Mouse (Mus musculus) heart, adult 18-20 months (tissue): ENCODE results near the gene Robo1. TPM values are rescaled to one million over a fixed set of nuclear protein-coding genes. Genes with fewer than 3 reads are reported as not detected.

Experiments used
- DNase-seq, 2 experiments: peaks; one replicate each; pipeline ENCODE4 v3.0.0; 2021 to 2022; ENCODE audit warnings: mixed read lengths in 1 of 2
- total RNA-seq, 2 experiments: library from RNA; stranded (reverse); gene quantifications; 2 replicates each; pipeline ENCODE4 v1.2.3; 2021

Robo1 gene
- total RNA-seq, 2 experiments from 2014 or later, result 0.79 to 1.6 TPM

GRCm38 (mm10) chr16:72678947-72679558, 370.9 kb downstream of the Robo1 start:
- no peak for DNase-seq

GRCm38 (mm10) chr16:72685604-72686479, 377.7 kb downstream of the Robo1 start:
- DNase-seq, result no peak

GRCm38 (mm10) chr16:72686480-72687053, 378.5 kb downstream of the Robo1 start:
- DNase-seq, result no peak

- DNase-seq, result peak in 1 of 2 experiments; percentile 15
Measured at GRCm38 (mm10) chr16:72687651-72688050, 379.5 kb downstream of the Robo1 start.

- DNase-seq, result no peak
Measured at GRCm38 (mm10) chr16:72688185-72688681, 380.1 kb downstream of the Robo1 start.

- DNase-seq, result no peak
Measured at GRCm38 (mm10) chr16:72691909-72692308, 383.8 kb downstream of the Robo1 start.

- DNase-seq, result no peak
Measured at GRCm38 (mm10) chr16:72693446-72694274, 385.6 kb downstream of the Robo1 start.

- DNase-seq, result no peak
Measured at GRCm38 (mm10) chr16:72694787-72695186, 386.7 kb downstream of the Robo1 start.

GRCm38 (mm10) chr16:72699238-72700006, 391.3 kb downstream of the Robo1 start:
- DNase-seq, result no peak

GRCm38 (mm10) chr16:72700297-72700696, 392.2 kb downstream of the Robo1 start:
- no peak for DNase-seq

GRCm38 (mm10) chr16:72703486-72703885, 395.4 kb downstream of the Robo1 start:
- DNase-seq, result no peak

- no peak for DNase-seq
Measured at GRCm38 (mm10) chr16:72705851-72706250, 397.7 kb downstream of the Robo1 start.

GRCm38 (mm10) chr16:72708526-72708925, 400.4 kb downstream of the Robo1 start:
- DNase-seq, result no peak

- no peak for DNase-seq
Measured at GRCm38 (mm10) chr16:72717118-72717802, 409.2 kb downstream of the Robo1 start.

GRCm38 (mm10) chr16:72719063-72719462, 411.0 kb downstream of the Robo1 start:
- no peak for DNase-seq

- no peak for DNase-seq
Measured at GRCm38 (mm10) chr16:72720979-72721378, 412.9 kb downstream of the Robo1 start.

- DNase-seq, result peak in 1 of 2 experiments; percentile 8
Measured at GRCm38 (mm10) chr16:72721713-72722481, 413.8 kb downstream of the Robo1 start.

- no peak for DNase-seq
Measured at GRCm38 (mm10) chr16:72734234-72734633, 426.1 kb downstream of the Robo1 start.

GRCm38 (mm10) chr16:72735175-72735574, 427.1 kb downstream of the Robo1 start:
- DNase-seq, result no peak

GRCm38 (mm10) chr16:72735588-72735987, 427.5 kb downstream of the Robo1 start:
- DNase-seq, result no peak
